Mouse (Mus musculus): ENCODE results near the gene Dok7.

Dok7 gene

DNA sequence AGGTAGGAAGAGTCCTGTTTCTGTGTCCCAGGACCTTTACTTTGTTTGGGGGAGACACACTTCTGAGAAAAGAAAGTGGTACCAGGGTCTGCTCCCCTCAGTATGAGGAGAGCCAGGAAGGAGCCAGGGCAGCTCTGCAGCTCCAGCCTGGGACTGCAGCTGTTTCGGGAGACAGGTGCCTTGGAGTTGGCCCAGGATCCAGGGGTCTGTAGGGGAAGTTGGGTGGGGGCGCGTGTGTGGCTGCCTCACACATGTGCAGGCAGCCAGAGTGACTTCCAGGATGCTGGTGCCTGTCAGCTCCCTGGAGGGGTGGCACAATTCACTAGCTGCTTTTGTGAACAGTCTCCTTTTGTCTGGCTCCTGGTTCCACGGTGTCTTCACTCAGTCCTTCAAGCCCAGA lies 1.0 kb downstream of the Dok7 start:
- no peak for DNase-seq (ENCODE audit: low spot score)

DNA sequence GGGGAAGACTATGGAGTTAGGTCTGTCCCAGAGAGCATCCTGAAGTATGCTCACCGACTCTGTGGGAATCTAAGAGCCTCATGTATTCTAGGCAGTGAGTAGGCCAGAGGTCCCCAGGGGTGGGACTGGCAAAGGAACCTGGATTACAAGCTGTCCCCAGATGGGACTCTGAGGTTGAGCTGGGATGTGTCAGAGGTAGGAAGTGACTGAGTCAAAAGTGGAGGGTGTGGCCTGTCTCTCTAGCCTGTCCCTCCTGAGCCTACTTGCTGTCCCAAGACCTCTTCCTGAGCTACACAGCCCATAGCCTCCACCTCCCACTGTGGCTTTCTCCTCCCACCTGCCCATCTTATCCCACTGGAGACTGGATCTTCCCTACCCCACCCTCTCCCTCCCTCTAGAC lies 1.6 kb downstream of the Dok7 start:
- no peak for DNase-seq (ENCODE audit: low spot score)

DNA sequence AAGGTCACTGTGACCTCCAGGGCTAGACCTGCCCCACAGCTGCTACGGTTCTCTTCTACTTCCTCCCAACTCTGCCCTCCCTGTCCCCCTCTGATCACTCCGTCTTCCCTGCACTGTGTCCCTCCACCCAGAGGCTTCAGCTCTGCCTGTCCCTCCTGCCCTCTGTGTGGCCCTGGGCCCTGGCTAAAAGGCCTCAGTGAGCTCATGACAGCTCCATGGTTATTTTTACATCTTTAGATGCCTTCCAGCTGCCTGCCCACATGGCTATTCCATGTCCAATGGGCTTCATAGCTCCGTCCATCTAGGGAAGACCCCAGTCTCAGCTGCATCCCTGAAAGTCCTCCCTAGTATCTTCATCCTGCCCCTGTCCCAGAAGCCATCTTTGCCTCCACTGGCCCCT lies 3.5 kb downstream of the Dok7 start:
- no peak for DNase-seq (ENCODE audit: low spot score)

- DNase-seq (ENCODE audit: low spot score) = no peak
Measured at GRCm38 (mm10) chr5:35069841-35070240, 13.3 kb downstream of the Dok7 start.

GRCm38 (mm10) chr5:35070314-35070713 lies 13.7 kb downstream of the Dok7 start:
- DNase-seq (ENCODE audit: low spot score) = no peak

GRCm38 (mm10) chr5:35070953-35071352 lies 14.4 kb downstream of the Dok7 start:
- DNase-seq (ENCODE audit: low spot score) = no peak

DNA sequence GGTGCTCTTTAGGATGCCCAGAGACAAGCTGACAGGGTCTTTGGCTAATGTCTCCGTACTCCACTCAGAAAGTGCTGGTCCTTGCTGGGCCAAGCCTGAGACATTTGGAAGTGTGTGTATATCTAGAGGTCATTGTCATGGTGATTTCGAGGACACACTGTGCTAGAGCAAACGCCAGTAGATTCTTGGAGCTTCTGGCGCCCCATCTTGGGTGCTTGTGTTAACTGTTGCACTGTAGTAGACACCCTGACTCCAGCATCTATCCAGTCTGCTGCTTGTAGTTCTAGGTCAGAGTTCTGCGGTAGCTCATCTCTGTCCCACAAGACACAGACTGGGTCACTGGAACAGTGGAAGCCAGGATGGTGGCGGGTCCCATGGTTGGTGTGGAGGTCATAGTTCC lies 15.3 kb downstream of the Dok7 start:
- DNase-seq (ENCODE audit: low spot score) = no peak

DNA sequence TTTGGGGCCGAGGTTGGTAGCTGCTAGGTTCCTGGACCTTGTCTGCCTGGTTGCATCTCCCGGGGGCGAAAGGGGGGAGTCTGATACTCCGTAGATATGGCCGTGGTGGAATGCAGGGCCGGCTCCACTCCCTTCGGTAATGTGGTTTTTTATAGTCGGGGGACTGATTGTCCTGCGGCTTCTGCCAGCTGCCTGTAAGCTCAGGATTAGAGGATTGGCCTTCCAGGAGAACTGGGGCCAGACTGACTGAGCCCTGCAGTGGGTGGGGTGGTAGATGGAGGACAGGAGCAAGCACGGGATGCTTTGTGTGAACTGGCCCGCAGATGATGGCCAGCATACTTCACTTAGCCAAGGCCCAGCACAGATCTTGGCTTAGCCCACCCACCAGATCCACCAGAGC lies 16.7 kb downstream of the Dok7 start:
- DNase-seq (ENCODE audit: low spot score) = no peak

DNA sequence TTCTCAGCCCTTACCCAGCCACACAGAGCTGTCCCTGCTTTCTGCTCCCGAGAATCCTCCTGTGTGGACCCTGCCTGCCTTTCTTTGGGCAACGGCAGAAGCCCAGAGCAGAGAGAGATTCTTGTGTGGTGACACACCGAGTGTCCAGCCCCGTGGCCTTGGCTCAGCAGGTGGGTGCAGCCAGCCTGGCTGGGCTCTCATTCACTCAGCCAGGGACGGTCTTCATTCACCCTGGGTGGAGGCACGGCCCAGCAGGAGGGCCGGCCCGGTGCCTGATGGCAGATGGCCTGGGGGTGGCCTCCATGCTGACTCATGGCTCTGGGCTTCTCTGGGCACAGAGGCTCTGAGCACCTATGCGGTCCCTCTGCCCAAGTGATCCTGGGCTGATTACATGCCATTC lies 17.4 kb downstream of the Dok7 start:
- no peak for DNase-seq (ENCODE audit: low spot score)

- no peak for DNase-seq (ENCODE audit: low spot score)
Measured at GRCm38 (mm10) chr5:35076369-35076768, 19.8 kb downstream of the Dok7 start.

GRCm38 (mm10) chr5:35079101-35079500 lies 22.5 kb downstream of the Dok7 start:
- no peak for DNase-seq (ENCODE audit: low spot score)

DNA sequence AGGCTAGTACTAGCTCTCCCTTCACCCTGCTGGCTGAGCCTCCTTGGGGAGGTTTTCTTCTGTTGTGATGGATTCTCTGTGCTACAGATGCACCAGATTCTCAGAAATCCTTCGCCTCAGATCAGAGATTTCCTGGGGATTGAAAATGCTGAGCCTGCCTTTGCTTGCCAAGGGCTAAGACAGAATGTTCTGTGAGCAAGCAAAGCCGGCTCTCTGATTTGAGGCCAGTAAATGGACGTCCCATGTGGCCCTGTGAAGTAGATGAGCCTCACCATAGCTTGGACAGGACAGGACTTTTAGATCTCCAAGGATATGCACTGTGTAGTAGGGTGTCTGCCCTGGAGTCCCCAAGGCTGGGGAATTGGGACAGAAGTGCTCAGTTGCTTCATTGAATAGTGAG lies 28.3 kb downstream of the Dok7 start:
- DNase-seq (ENCODE audit: low spot score) = no peak

GRCm38 (mm10) chr5:35088785-35089613 lies 32.4 kb downstream of the Dok7 start:
- peak; percentile 69 for DNase-seq (ENCODE audit: low spot score)

DNA sequence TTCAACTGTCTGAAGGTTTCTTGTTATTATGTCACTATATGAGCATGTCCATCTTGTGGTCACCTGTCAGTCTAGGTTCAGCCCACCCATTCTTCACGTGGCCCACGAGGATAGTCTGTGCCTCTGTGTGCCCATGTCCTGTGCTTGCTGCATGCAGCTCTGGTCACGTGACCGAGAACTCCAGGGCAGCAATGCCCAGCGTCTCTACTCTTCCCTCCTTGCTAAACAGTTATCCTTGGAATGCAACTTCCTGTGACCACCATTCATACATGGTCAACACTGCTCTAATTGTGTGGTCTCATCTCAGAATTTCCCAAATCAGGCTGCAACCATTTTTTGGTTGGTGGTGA lies 33.0 kb downstream of the Dok7 start:
- DNase-seq (ENCODE audit: low spot score) = no peak

GRCm38 (mm10) chr5:35091636-35092035 lies 35.1 kb downstream of the Dok7 start:
- DNase-seq (ENCODE audit: low spot score) = no peak

GRCm38 (mm10) chr5:35103086-35103485 lies 46.5 kb downstream of the Dok7 start:
- no peak for DNase-seq (ENCODE audit: low spot score)

DNA sequence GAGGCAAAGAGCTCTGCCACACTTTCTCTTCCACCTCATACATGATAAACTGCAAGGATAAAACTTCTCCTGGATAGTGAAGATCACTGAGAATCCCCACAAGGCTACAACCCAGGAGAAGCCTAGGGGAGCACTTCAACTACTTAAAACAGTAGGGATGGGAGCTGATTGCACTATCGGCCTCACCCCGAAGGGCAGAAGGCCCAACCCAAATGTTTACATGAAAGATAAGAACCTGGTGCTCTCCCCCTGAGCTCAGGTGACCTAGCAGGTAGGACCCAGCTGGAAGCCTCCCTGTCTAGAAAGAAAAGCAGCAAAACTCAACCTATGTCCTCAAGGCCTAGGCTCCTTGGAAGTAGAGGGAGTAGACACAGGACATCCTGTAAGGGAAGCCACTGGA lies 47.0 kb downstream of the Dok7 start:
- no peak for DNase-seq (ENCODE audit: low spot score)

- DNase-seq (ENCODE audit: low spot score) = no peak
Measured at GRCm38 (mm10) chr5:35104183-35104959, 47.8 kb downstream of the Dok7 start.

GRCm38 (mm10) chr5:35104960-35105921 lies 48.7 kb downstream of the Dok7 start, which contains the start of gene Lrpap1:
Gene Lrpap1 (minus strand): TSS chr5:35105766.
- DNase-seq (ENCODE audit: low spot score) = peak; percentile 90

DNA sequence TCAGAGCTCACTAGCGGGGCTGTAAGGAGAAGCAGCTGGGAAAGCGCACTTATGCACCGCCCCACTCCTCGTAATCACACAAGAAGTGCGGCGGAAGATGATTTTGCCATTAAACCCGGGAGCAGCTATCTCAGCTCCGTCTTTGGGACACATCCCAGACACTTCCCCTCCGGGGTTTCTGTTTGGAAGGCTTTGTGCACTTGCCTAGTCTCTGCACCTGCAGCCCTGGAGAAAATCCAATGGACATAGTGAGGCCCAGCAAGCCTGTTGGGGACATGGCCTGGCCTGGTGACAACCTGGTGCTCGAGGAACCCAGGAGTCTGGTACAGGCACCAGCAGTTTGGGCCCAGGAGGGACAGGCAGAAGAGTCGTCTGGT lies 49.3 kb downstream of the Dok7 start:
- DNase-seq (ENCODE audit: low spot score) = no peak

GRCm38 (mm10) chr5:35112444-35112843 lies 55.9 kb downstream of the Dok7 start:
- DNase-seq (ENCODE audit: low spot score) = no peak

- DNase-seq (ENCODE audit: low spot score) = no peak
Measured at GRCm38 (mm10) chr5:35116002-35116401, 59.4 kb downstream of the Dok7 start.
